Mouse (Mus musculus) bone marrow, adult 2 months (tissue): ENCODE results near the gene Gm42688.

Experiments
- CTCF ChIP-seq: fragments of 200-500 bp; IDR thresholded peaks from 2 replicates; pipeline ENCODE4 v1.5.1; 2011; ENCODE audit warnings: low read length, control low read depth; ENCODE audit not compliant: control insufficient read depth, insufficient read depth
- POLR2A ChIP-seq: fragments of 200-500 bp; IDR thresholded peaks from 2 replicates; pipeline ENCODE4 v1.6.1; 2011; ENCODE audit warnings: low read depth, mild to moderate bottlenecking, control low read depth, low read length, borderline replicate concordance; ENCODE audit not compliant: control insufficient read depth

GRCm38 (mm10) chr6:83070311-83071219 lies 30.9 kb upstream of the Gm42688 start:
- no peak for TF ChIP-seq CTCF
- no peak for TF ChIP-seq POLR2A
